Mouse (Mus musculus) left cerebral cortex, adult 9 months (tissue): ENCODE measurements at regions not wholly inside any gene's neighbourhood (a gene's known extent, or its start where the extent isn't known, plus 50 kb on each side); places are given as distances from the start of the nearest gene placed in this dataset.

ENCODE experiments used
- DNase-seq, 2 experiments: peaks; one replicate each; pipeline ENCODE4 v3.0.0; 2022; ENCODE audit warnings: low spot score in 2 of 2

GRCm38 (mm10) chr4:73335218-73336104, 69.4 kb downstream of the Gm11487 start:
- peak in 1 of 2 experiments; percentile 9 for DNase-seq
